Mouse (Mus musculus) neutrophil, adult 5-6 weeks (primary cell): Measurements from ENCODE around the gene Ssbp2. TPM values are rescaled to one million over a fixed set of nuclear protein-coding genes. Genes with fewer than 3 reads are reported as not detected.
A peak's percentile ranks its signal among the peaks of the same experiment; 100 is the strongest.

Experiments
- ATAC-seq: fragments of 151-379, 151-347 bp; 2 replicates; pipeline ENCODE4 v1.8.0; 2017; ENCODE audit warnings: mild to moderate bottlenecking, moderate TSS enrichment; ENCODE audit not compliant: insufficient number of reproducible peaks, poor library complexity, low FRiP score, severe bottlenecking; ENCODE audit errors: extremely low read depth
- total RNA-seq: library from RNA; stranded (forward); fragments of 200-1000 nt; gene quantifications from 2 replicates; pipeline ENCODE4 v1.2.3, GENCODE M21; 2017

The Ssbp2 gene
- total RNA-seq, 1 experiment from 2014 or later, result 20.3 TPM

DNA sequence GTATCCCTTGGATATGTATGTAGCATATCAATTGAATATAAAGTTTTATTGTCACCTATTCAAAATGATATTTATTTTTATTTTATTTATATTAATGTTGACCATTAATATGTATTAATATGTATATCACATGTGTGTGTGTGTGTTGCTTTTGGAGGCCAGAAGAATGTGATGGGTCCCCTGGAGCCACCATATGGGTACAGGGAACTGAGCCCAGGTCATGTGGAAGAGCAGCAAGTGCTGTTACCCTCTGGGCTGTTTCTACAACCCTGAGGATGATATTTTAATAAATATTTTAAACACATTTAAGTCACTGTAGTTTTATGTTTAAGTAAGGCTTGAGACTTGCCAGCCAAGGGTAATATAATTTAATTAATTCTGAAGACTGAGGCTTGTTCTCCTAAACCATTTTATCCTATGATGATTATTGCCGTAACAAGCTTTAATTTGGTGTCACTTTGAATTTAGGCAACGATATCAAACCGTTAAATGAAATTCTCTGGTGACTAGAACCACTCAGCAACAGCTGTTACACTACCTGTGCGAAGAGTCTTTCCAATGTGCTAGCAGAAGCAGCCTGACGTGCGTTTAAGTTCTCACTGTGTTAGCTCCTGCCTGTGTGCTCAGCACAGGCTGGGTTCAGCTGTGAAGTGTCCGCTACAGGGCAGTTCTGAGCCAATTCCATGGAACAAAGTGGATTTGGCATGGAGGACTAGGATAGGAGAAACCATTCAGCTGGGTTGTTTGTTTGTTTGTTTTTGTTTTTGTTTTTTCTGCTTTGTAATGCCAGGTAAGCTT is 145.2 kb downstream of the Ssbp2 start:
- ATAC-seq, result no peak

DNA sequence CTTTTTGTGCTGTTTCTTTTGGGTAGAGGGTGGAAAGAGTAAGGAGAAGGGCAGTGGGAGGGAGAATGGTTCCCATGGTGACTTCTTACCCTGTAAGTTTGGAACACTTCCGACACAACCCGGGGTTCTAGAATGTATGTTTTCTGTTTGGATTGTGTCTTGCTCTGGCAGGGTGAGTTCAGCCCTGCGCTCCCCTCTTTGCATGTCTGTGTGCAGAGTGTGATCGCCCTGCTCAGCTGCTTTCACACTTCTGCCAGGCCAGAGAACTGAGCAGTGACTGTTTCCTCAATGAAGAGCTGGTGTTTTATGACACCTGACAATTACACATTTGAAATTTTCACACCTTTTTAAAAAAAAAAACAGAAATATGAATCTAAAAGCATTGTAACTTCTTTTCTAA is 150.5 kb downstream of the Ssbp2 start:
- no peak for ATAC-seq

DNA sequence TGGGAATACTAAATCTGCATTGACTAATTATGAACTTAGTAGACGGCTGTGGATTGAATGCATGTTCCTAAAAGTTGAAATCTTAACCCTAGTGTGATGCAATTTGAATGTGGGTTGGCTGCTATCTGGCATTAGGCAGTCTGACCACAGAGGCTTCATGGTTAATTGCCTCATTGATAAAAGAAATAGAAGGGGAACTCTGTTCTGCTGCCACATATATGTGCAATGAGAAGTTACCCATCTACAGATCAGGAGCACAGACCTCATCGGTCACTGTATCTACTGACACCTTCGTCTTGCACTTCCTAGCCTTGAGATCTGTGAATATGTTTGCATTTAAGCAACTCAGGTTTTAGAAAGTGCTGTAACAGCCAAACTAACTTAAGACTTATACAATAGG is 151.8 kb downstream of the Ssbp2 start:
- no peak for ATAC-seq

DNA sequence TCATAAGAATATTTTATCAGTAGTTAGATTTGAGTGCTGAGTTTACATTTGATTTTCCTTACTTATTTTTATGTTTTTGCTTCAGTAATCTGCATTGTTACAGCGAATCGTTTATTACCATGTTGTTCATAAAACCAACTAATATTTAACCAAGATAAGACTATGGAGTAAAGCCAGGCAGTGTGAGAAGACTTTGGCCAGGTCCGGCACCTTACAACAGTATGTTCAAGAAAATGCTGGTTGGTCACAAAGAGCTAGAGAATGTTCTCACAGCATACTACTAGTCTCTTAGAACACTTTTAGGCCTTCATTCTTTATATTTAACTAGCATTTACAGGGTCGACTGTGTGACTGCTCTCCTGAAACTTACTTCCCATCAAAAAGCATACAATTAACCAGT is 152.5 kb downstream of the Ssbp2 start:
- no peak for ATAC-seq

DNA sequence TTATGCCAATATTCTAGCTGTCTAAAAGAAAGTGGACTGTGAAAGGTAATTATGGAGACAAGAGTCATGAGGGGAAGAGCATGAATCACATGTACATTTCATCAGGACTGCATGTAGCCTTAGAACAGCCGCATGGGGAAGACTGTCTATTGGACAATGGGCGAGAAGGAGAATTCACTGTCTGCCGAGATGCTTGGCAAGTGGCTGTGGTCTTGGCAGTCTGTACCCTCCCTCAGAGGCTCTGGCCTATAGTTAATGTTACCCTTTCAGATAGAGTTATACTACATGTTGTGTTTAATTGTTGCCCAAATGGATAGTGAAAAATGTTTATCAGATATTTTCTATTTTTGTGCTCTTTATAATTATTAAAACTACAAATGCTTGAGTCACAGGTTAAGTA is 156.0 kb downstream of the Ssbp2 start:
- ATAC-seq, result no peak

DNA sequence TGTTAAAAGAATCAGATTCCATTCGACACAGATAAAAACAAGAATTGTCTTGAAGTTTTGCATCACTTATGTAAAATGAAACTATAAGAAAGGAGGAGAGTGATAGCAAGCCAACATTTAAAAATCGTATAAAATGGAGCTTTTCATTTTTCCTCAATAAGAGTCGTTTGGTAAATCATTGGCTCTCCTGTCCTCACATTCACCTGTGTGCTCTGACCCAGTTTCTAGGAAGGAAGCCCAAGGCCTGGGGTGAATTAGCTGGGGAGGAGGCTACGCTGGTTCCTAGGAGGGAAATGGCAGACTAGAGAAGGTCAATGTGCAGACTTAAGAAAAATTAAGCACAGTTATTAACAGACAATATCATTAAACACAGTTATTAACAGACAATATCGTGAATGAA is 156.8 kb downstream of the Ssbp2 start:
- ATAC-seq, result no peak

DNA sequence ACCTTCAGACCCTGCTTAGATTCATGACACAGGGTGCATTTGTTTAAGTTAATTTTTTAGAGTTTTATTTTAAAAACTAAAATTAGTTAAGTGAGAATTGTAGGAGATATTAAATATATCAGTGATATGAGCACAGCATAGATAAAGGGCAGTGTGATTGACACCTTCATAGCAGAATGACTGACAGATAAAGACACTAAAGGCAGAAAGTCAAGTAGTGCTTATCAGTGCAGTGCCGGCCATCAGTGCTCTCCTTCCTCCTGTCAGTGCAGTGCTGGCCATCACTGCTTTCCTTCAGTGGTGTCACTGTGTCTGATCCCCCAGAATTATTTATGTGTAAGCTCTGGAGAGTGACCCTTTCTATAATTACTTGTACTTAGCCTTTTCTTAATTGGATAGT is 159.3 kb downstream of the Ssbp2 start:
- ATAC-seq, result no peak

DNA sequence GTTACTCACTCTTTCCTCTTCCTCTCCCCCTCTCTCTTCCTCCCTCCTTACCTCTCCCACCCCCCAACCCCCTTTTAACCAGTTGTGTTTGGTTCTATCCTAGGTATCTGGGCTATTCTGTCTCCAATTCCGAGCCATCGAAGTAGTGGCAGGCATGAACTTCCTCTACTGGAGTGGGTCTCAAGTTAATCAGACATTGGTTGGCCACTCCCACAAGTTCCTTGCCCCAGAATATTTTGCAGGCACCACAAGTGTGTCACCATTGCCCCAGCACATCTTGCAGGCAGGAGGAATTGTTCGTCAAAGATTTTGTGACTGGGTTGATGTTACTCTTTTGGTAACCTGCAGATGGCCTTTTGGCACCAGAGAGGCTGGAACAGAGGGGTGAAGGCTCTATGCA is 160.5 kb downstream of the Ssbp2 start:
- ATAC-seq, result no peak

DNA sequence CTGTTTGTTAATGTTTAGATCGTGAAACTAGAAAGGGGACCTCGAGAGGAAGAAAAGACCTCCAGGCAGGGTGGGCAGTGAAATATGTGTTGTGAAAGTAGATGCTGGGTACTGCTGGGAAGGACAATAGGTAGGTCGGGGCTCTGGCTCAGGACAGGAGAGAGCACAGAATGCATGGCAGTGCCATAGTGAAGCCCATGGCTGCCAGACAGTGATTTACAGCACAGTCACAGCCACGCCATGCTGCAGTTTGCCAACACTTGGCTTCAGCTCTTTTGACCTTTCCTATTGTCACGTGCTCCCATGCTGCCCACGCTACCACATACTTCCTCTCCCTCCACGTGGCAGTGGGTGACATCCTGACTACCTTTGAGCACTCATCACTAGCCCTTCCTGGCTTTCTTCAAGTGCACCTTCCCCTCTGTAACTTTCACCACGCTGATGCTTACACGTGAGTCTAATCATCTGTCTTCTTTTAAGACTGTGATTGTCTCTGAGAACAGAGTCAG is 171.3 kb downstream of the Ssbp2 start:
- no peak for ATAC-seq

DNA sequence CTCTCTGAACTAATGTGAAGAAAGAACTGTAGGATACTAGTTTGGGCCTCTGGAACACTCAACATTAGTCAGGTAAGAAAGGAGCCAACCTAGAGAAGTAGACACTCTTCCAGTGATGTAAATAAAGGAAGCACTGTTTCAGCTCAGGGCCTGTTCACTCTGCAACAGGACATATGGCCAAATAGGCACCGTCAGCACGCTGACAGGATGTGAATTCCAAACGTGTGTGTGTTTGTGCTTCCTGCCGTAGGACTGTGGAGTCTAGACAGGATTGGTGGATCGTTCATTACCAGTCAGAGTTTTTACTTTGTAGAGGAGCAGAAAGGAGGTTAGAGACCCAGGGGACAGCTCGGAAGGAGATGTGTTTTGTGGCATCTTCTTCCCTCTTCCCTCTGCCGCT is 174.0 kb downstream of the Ssbp2 start:
- ATAC-seq, result no peak

DNA sequence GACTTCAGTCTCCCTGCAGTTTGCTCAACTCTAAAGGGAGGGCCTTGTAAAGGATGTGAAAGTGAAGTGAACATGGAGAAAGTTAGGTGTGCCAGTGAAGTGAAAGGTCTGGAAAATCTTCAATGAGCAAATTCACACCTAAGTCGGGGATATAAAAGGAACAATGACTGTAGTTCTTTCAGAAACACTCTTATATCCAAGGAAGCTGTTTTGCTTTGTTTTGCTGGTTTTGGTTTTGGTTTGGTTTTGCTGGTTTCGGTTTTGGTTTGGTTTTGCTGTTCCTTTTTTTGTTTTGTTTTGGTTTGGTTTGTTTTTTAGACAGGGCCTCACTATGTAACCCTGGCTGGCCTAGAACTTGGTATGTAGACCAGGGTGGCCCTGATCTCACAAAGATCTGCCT is 175.9 kb downstream of the Ssbp2 start:
- peak; percentile 33; the same call in 1 of the 2 replicates for ATAC-seq

DNA sequence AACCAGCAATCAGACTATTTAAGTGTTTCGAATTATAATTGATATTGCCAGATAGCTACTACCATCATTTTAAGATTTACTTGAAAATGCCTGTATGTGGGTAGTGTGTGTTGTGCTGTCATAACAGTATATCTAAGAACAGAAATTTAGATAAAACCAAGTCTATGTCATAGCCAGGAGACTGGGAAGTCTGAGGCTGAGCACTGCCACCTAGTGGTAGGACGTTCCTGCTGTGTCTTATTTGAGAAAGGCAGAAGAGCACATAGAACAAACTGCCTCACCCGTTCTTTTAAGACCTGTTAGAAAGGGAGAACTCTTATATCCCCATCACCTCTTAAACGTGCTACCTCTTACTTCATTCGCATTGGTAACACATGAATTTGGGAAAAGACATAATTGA is 176.7 kb downstream of the Ssbp2 start:
- ATAC-seq, result peak; percentile 95

DNA sequence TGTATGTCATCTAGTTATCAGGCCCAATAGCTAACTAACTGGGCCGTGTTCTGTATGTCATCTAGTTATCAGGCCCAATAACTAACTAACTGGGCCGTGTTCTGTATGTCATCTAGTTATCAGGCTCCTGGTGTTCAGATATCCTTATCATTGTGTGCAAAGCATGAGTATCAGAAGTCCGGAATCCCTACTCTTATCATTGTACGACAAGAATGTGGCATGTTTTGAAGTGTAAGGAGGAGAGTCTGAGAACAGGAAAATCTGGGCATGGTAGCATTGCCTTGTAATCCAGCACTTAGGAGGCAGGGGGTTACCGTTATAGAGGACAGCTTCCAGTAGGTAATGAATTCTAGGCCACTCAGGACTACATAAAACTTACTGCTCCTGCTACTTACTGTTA is 178.8 kb downstream of the Ssbp2 start:
- no peak for ATAC-seq

DNA sequence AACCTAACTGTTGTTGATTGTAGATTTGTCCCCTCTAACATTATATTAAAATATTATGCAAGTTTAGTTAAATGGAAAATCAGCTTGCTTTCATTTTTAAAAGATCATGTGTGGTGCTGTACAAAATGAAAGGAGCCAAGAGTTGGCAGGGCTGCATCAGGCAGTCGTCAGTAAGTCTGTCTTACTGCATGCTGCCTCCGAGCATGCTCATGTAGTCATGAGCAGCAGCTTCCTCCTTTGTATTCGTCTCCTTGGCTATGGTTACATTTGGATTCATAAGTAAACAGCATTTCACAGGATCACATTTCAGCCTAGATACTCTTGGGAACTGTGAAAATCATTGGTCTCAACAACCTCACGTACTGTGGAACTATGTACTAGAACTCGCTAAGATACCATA is 180.1 kb downstream of the Ssbp2 start:
- ATAC-seq, result no peak

DNA sequence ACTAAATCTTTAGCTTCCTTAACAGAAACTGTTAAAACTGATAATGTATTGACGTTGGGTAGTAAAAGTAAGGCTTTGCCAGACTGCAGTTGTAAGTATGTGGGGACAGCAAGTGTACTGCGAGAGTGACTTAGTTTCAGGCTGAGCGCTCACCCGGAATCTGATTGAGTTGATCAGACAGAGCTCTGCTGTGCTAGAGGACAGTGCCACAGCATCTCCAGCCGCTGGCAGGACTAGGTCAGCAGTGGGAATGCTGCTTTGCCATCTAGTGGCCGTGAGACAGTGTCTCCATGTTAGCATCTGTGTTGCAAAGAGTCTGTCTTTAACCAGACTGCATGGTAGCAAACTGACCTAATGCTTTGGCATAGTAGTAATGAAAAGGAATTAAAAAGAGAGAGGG is 188.2 kb downstream of the Ssbp2 start:
- ATAC-seq, result no peak

DNA sequence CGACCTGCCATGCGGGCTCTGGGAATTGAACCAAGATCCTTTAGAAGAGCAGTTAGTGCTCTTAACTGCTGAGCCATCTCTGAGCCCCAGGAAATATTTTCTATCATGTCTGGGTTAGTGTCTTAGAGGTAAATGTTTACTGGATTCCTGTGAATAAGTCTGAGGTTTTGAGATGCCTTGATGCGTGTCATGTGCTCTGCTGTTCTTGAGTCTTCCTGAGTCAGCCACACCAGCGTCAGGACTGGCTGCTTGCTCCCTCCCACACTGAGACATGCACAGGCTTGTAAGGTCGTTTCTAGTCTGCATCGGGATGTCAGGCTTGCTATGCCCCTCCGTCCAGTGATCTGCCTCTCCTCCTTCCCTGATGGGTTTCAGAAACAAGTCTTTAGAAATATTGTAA is 189.8 kb downstream of the Ssbp2 start:
- ATAC-seq, result no peak

DNA sequence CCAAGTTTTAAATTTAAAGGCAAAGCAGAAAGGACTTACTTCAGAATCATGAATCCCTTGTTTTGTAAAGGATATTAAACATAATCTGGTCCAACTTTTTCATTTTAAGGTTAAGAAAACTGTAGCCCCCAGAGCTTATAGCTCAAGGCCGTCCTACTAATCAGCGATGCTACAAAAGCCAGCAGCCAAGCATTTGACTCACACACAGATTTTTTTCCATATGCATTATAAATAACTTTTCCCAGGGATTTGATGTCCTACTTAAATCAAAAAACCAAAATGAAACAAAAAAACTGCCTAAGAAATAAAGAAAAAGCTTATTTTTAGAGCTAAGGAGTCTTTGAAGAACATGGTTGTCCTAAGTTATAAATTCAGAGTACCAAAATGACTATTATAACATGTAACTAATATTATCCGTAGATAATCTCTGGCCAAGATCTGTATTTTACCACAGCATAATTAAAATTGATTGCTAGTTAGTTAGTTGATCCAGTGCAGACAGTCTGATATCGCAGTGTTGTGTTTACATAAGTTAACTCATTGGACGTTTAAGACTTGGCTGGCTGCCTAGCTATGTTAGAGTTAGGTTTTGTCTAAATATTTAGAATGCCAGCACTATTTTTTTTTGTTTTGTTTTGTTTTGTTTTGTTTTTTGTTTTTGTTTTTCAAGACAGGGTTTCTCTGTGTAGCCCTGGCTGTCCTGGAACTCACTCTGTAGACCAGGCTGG is 201.1 kb downstream of the Ssbp2 start:
- ATAC-seq, result no peak

DNA sequence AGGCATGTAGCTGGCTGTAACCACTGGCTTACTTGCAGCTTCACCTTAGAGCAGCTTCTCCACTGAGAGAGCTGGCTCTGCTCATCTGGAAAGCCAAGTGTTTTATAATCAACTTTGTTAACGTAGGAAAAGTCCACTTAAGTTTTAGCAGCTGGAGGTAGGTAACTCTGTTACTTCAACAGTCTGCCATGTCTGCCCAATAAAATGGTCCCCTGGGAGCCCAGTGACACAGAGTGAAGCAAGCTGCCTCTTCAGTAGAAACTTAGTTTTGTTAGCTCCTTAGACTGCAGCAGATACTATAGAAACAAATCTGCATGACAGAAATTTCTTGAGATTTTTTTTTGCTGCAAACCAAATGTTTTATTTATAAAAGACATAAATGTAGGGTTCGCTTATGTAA is 202.7 kb downstream of the Ssbp2 start:
- no peak for ATAC-seq

DNA sequence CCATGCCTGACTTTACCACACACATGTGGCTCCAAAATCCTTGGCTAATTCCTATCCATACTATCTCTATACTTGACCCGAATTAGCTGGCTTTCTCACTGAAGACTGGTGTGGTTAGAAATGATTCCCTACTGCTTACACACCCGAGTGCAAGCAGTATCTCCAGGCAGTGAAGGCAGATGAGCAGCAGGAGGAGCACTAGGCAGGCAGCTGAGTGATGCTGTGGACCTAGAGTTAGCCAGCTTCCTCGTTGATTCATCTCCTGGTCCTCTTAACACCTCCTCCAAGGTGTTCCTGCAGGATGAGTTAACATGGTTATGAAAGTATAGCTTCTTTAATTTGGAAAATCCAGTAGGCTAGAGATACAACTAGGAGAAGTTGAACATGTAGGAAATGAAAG is 213.2 kb downstream of the Ssbp2 start:
- no peak for ATAC-seq

DNA sequence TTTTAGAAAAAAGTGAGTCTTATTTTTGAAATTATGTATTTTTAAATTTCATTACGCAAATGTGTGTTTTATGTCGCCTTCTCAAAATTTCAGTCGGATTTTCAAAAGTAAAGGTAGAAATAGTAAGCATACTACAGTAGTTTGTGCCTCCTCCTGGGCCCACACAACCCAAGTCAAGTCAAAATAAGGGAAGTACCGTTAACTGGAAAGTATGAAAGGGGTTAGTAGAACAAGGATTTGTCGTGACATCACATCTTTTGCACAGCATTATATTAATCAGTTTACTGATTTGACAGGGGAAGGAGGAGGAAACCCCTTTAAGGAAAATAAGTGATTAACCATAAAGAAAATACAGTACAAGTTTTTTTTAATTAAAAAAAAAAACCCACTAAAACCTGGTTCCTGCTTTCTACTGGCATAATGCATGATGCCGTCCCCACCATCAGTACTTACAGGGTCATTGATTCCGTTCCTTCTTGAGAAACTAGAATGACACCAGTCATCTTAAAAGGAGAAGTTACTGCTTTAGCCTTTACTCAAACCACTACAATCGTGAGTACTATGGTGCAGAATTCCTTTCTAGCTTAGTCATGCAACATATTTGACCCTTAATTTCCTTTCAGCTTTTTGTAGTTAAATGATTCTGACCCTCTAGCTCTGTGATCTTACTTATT is 220.8 kb downstream of the Ssbp2 start:
- ATAC-seq, result peak; percentile 82
